Mouse (Mus musculus): ENCODE results near the gene Tusc2. TPM values are rescaled to one million over a fixed set of nuclear protein-coding genes. Genes with fewer than 3 reads are reported as not detected.

The Tusc2 gene
- total RNA-seq, 1 experiment, result 14.2 TPM

- Histone ChIP-seq H3K27ac (ENCODE audit: insufficient read depth, low read depth, low read length, poor library complexity, severe bottlenecking) (no peak overlapping the region; the same call in 1 of the 2 replicates), H3K36me3 (ENCODE audit: control insufficient read depth, insufficient read depth, low read length, poor library complexity, severe bottlenecking) (peaks cover 29% of the 10 kb centered on the region), H3K9ac (ENCODE audit: insufficient read depth, low read depth, low read length, poor library complexity, severe bottlenecking) (no peak overlapping the region), H3K4me3 (ENCODE audit: insufficient read depth in 1 of 2, low read depth in 1 of 2, low read length in 2 of 2, poor library complexity in 1 of 2, severe bottlenecking in 1 of 2) (0 out of 4 replicates have a peak overlapping the region, but pooled peaks of 1 of the 2 experiments have one; percentile 15), H3K9me3 (ENCODE audit: control insufficient read depth, insufficient read depth, low read depth, low read length) (no peaks in the 10 kb centered on the region), H3K4me1 (ENCODE audit: control insufficient read depth in 2 of 2, insufficient read depth in 2 of 2, low read length in 2 of 2, poor library complexity in 1 of 2) (peaks cover 1 to 32% of the 10 kb centered on the region in 2 experiments; a peak in 3 of 4 replicates)
- TF ChIP-seq CHD2 (IDR thresholded peaks at IDR 0.05; ENCODE audit: low read depth, low read length) (no peak), ZC3H11A (IDR thresholded peaks at IDR 0.05; ENCODE audit: borderline replicate concordance, low read depth, low read length) (no peak), HCFC1 (IDR thresholded peaks at IDR 0.05; ENCODE audit: borderline replicate concordance, insufficient read depth, low read length) (no peak), ZNF384 (IDR thresholded peaks at IDR 0.05; ENCODE audit: low read depth, low read length) (no peak), MAFK (IDR thresholded peaks at IDR 0.05; ENCODE audit: insufficient read depth, low read depth, low read length) (no peak)
- no peak for DNase-seq (ENCODE audit: low read depth, low spot score)
- in situ Hi-C loops (cut with MboI; ENCODE audit: low sequenced_read_pairs in 2 of 2, unreplicated experiment in 2 of 2), result no loop called here
Observed at GRCm38 (mm10) chr9:107612945-107613569, 50.0 kb downstream of the Tusc2 start.

- in situ Hi-C loops (cut with MboI; ENCODE audit: low sequenced_read_pairs in 2 of 2, unreplicated experiment in 2 of 2), result no loop called here
- Histone ChIP-seq H3K4me1 (ENCODE audit: control insufficient read depth in 2 of 2, insufficient read depth in 2 of 2, low read length in 2 of 2, poor library complexity in 1 of 2) (peaks cover 1 to 18% of the 10 kb centered on the region in 2 experiments; a peak in 3 of 4 replicates), H3K9ac (ENCODE audit: insufficient read depth, low read depth, low read length, poor library complexity, severe bottlenecking) (no peak overlapping the region), H3K36me3 (ENCODE audit: control insufficient read depth, insufficient read depth, low read length, poor library complexity, severe bottlenecking) (peaks cover 48% of the 10 kb centered on the region), H3K9me3 (ENCODE audit: control insufficient read depth, insufficient read depth, low read depth, low read length) (no peaks in the 10 kb centered on the region), H3K27ac (ENCODE audit: insufficient read depth, low read depth, low read length, poor library complexity, severe bottlenecking) (no peak overlapping the region), H3K4me3 (ENCODE audit: insufficient read depth in 1 of 2, low read depth in 1 of 2, low read length in 2 of 2, poor library complexity in 1 of 2, severe bottlenecking in 1 of 2) (no peak overlapping the region)
- TF ChIP-seq CHD2 (IDR thresholded peaks at IDR 0.05; ENCODE audit: low read depth, low read length) (no peak), HCFC1 (IDR thresholded peaks at IDR 0.05; ENCODE audit: borderline replicate concordance, insufficient read depth, low read length) (no peak), ZC3H11A (IDR thresholded peaks at IDR 0.05; ENCODE audit: borderline replicate concordance, low read depth, low read length) (no peak), MAFK (IDR thresholded peaks at IDR 0.05; ENCODE audit: insufficient read depth, low read depth, low read length) (no peak), ZNF384 (IDR thresholded peaks at IDR 0.05; ENCODE audit: low read depth, low read length) (no peak)
- no peak for DNase-seq (ENCODE audit: low read depth, low spot score)
Observed at GRCm38 (mm10) chr9:107615035-107615434, 52.0 kb downstream of the Tusc2 start.

Other genes with a start within 250 kb of the Tusc2 start
- gene Hemk1, start 224.9 kb upstream of the Tusc2 start, total RNA-seq (2012; rRNA removed), result 29.1 and 41.3 TPM in 2 replicates
- gene 6430571L13Rik, start 222.7 kb upstream of the Tusc2 start, total RNA-seq (2012; rRNA removed), result 0.45 and 0.95 TPM in 2 replicates
- gene Cacna2d2, start 163.6 kb upstream of the Tusc2 start, total RNA-seq (2012; rRNA removed), result 0.85 and 2.4 TPM in 2 replicates
- 42.3 and 64.3 TPM in 2 replicates for gene Tmem115, start 29.3 kb upstream of the Tusc2 start, total RNA-seq (2012; rRNA removed)
- 25.3 and 35.2 TPM in 2 replicates for gene Cyb561d2, start 21.1 kb upstream of the Tusc2 start, total RNA-seq (2012; rRNA removed)
- gene Nprl2, start 21.0 kb upstream of the Tusc2 start, total RNA-seq (2012; rRNA removed), result 21.2 and 30.5 TPM in 2 replicates
- gene Zmynd10, start 16.0 kb upstream of the Tusc2 start, total RNA-seq (2012; rRNA removed), result 0.37 and 0.49 TPM in 2 replicates
- gene Rassf1, start 11.7 kb upstream of the Tusc2 start, total RNA-seq (2012; rRNA removed), result 25.5 and 41.4 TPM in 2 replicates
- 68.1 and 117 TPM in 2 replicates for gene Hyal2, start 4.7 kb downstream of the Tusc2 start, total RNA-seq (2012; rRNA removed)
- gene Hyal1, start 13.7 kb downstream of the Tusc2 start, total RNA-seq (2012; rRNA removed), result 11.8 and 19.2 TPM in 2 replicates
- gene Naa80, start 15.6 kb downstream of the Tusc2 start, total RNA-seq (2012; rRNA removed), result 7.3 and 13.3 TPM in 2 replicates
- gene Hyal3, start 17.6 kb downstream of the Tusc2 start, total RNA-seq (2012; rRNA removed), result 0.54 and 1.2 TPM in 2 replicates
- 66.6 and 82.7 TPM in 2 replicates for gene Ifrd2, start 24.4 kb downstream of the Tusc2 start, total RNA-seq (2012; rRNA removed)
- 7.4 and 7.6 TPM in 2 replicates for gene Sema3b, start 46.0 kb downstream of the Tusc2 start, total RNA-seq (2012; rRNA removed)
- 178 and 232 TPM in 2 replicates for gene Gnai2, start 72.1 kb downstream of the Tusc2 start, total RNA-seq (2012; rRNA removed)
- 2.9 and 8.9 TPM in 2 replicates for gene Slc38a3, start 106.3 kb downstream of the Tusc2 start, total RNA-seq (2012; rRNA removed)
- 1.2 and 1.8 TPM in 2 replicates for gene Gnat1, start 116.5 kb downstream of the Tusc2 start, total RNA-seq (2012; rRNA removed)
- gene Sema3f, start 147.2 kb downstream of the Tusc2 start, total RNA-seq (2012; rRNA removed), result 11.5 and 11.6 TPM in 2 replicates
- 97.7 and 116 TPM in 2 replicates for gene Rbm5, start 207.7 kb downstream of the Tusc2 start, total RNA-seq (2012; rRNA removed)